Mouse (Mus musculus): ENCODE measurements at regions not wholly inside any gene's neighbourhood (a gene's known extent, or its start where the extent isn't known, plus 50 kb on each side); places are given as distances from the start of the nearest gene placed in this dataset.
A peak's percentile ranks its signal among the peaks of the same experiment; 100 is the strongest.

DNA sequence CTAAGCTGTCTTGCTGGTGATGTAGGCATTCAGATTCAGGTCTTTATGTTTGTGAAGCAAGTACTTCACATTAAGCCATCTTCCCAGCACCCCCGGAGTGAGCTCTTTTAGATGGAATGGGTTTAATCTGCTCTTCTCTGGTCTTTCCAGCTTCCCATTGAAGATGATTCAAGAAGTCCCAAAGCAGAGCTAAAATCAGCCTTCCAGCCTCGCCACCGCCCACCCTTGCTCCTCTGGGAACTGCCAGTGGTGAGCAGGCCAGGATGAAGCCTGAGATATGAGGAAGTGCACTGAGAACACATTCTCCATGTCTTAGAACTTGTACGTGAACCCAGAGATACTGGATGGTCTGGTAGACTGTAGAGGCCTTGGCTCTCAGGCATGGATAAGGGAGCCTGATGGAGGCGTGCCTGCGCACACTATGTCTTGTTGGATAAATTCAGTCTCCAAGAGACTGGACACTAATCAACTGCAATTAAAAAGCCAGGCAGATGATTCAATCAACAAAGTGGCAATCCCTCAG is 51.3 kb upstream of the Mrtfb start:
- no peak for DNase-seq (ENCODE audit: low read depth, low spot score)

GRCm38 (mm10) chr16:13205855-13206254 is 50.4 kb upstream of the Mrtfb start:
- DNase-seq (ENCODE audit: low read depth, low spot score), result peak; percentile 72

Data from mesoderm, embryonic 11.5 days (tissue).